Mouse (Mus musculus) kidney, adult 2 months (tissue): ENCODE data around the gene Tfdp1. TPM values are rescaled to one million over a fixed set of nuclear protein-coding genes. Genes with fewer than 3 reads are reported as not detected.

Experiments
- DNase-seq: peaks from one replicate; pipeline ENCODE4 v3.0.0; 2021
- H3K27ac ChIP-seq: fragments of 200-500 bp; 2 replicates; pipeline ENCODE4 v1.5.1; 2012; ENCODE audit warnings: low read depth, low read length, control low read depth, inconsistent platforms; ENCODE audit not compliant: insufficient read depth
- H3K27me3 ChIP-seq: fragments of 200-500 bp; replicated peaks from 2 replicates; pipeline ENCODE4 v1.6.1; 2012; ENCODE audit warnings: mild to moderate bottlenecking, moderate library complexity, low read length, inconsistent platforms; ENCODE audit not compliant: control insufficient read depth, insufficient read depth
- H3K36me3 ChIP-seq: fragments of 200-500 bp; 2 replicates; pipeline ENCODE4 v1.6.1; 2012; ENCODE audit warnings: mild to moderate bottlenecking, moderate library complexity, low read length, inconsistent platforms; ENCODE audit not compliant: control insufficient read depth, insufficient read depth
- H3K4me1 ChIP-seq: fragments of 200-500 bp; 2 replicates; pipeline ENCODE4 v1.6.1; 2011; ENCODE audit warnings: low read length; ENCODE audit not compliant: control insufficient read depth, insufficient read depth
- H3K4me3 ChIP-seq: fragments of 200-500 bp; 2 replicates; pipeline ENCODE4 v1.5.1; 2011; ENCODE audit warnings: mild to moderate bottlenecking, low read depth, low read length, control low read depth; ENCODE audit not compliant: insufficient read depth
- CTCF ChIP-seq: fragments of 200-500 bp; conservative IDR thresholded peaks from 2 replicates; pipeline ENCODE4 v1.5.1; 2011; ENCODE audit warnings: low read depth, mild to moderate bottlenecking, control low read depth, low read length, moderate library complexity, mixed read lengths; ENCODE audit not compliant: insufficient read depth, insufficient read length
- POLR2A ChIP-seq: fragments of 200-500 bp; IDR thresholded peaks from one replicate; pipeline ENCODE4 v1.6.1; 2011; ENCODE audit warnings: low read depth, low read length, control low read depth
- WGBS: fragments of 180-500 bp; shearing (Covaris S2); methylation state at CpG from one replicate; pipeline ENCODE4 v1.1.7; 2018; 5-methylcytosine and 5-hydroxymethylcytosine counted together
- polyA plus RNA-seq: library from polyadenylated mRNA; depleted of rRNA; stranded (reverse); fragments of >200 nt; gene quantifications from 2 replicates; pipeline ENCODE4 v1.2.3, GENCODE M21; 2012

Gene Tfdp1
- polyA plus RNA-seq, 1 experiment, result 26.6 TPM

DNA sequence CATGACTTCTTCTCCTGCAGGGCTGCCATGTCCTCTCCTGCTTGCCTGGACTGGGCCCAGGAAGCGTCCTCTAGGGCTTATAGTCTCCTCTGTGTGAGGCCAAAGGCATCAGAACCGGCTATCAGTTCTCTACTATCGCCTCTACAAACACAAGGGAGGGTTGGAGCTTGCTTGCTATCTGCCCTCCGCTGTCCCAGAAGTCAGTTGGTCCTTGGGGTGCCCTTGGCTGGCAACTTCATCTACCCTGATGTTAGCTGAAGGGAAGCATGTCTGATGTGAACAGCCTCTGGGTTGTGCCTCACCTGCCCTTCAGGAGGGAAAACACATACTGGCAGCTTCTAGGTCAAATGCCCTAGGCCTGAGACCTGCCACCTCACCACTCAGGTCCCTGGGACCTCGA lies 58.2 kb downstream of the Tfdp1 start, which contains the start of gene Atp4b:
Gene Atp4b (minus strand): TSS at position 101 of the 400 bp plus-strand sequence.
- H3K36me3 ChIP-seq, result no peaks in the 10 kb centered on the region
- 86% methylated on average over 5 of the region's 5 CpGs for WGBS

DNA sequence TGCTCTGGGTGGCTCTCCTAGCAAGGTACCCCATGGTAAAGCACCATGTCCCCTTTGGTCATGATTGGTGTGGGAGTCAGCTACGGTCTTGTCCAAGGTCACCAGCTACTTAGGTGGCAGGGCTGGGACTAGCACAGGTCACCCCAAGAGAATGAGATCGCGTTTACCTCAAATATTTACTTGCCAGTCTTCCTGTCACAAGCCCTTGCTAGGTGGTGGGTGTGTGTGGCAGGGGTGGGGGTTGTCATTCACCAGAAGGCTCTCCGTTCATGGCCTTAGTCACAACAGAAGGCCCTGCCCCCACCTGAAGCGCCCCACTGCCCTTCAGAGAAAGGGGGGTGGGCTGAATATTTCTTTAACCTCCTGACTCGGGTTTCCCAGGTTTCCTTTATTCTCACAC lies 65.0 kb downstream of the Tfdp1 start:
- TF ChIP-seq CTCF (no peak), POLR2A (no peak)
- Histone ChIP-seq H3K4me1 (no peaks in the 10 kb centered on the region), H3K4me3 (no peak overlapping the region), H3K27me3 (no peaks in the 10 kb centered on the region), H3K36me3 (no peaks in the 10 kb centered on the region), H3K27ac (no peak overlapping the region)
- WGBS, result 54% methylated on average over 6 of the region's 6 CpGs
- no peak for DNase-seq

More for the DNA sequence above, 58.2 kb downstream of the Tfdp1 start, which contains the start of gene Atp4b:
- Histone ChIP-seq H3K4me1 (no peaks in the 10 kb centered on the region), H3K27me3 (no peaks in the 10 kb centered on the region), H3K4me3 (no peak within 1 kb of the TSS), H3K27ac (no peak within 1 kb of the TSS)
- DNase-seq, result no peak
- TF ChIP-seq POLR2A (no peak), CTCF (no peak)

DNA sequence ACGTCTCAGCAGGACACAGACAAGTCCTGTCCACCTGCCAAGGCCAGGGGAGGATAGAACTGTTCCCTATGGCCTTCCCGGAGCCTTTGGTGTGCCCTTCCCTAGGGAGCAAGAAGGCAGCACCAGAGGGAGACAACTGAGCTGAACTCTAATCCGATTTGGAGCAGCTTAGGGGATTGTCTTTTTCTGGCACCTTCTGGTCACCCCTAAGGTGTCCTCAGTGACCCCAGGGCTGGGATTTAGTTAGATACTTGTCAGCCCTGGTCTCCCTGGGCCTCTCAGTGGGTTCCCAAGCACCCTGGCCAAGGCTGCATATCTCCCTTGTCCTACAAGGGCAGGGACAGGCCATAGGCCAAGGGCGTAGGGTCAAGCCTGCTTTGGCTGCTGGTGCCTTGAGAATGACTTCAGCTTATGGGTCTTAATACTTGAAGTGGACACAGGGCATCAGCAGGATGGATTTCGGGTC lies 66.1 kb downstream of the Tfdp1 start, which contains the start of gene Grk1:
Gene Grk1 (plus strand): TSS at position 416 of the 466 bp plus-strand sequence.
- no peaks in the 10 kb centered on the region for H3K36me3 ChIP-seq
- H3K27me3 ChIP-seq, result no peaks in the 10 kb centered on the region
- no peak for DNase-seq
- 87% methylated on average over 5 of the region's 5 CpGs for WGBS
- H3K4me1 ChIP-seq, result no peaks in the 10 kb centered on the region
- H3K4me3 ChIP-seq, result no peak within 1 kb of the TSS
- H3K27ac ChIP-seq, result no peak within 1 kb of the TSS
- TF ChIP-seq CTCF, result no peak
- TF ChIP-seq POLR2A, result no peak

DNA sequence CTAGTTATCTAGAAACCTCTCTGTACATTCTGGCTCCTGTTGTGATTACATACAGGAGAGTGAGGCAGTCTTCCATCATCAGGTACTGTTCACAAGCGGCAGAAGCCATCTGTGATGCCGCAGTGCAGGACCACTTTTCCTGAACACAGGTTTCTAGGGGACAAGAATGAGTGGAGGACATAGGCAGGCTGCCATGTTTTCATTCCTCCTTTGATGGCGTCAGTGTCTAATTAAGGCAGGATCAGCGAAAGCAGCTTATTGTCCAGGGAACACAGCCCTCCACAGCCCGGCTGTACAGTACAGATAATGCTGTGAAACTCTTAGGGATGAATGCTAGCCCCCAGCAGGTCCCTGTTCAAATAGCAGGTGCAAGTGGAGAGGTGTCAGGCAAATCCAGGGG lies 67.5 kb downstream of the Tfdp1 start:
- 84% methylated on average over 5 of the region's 5 CpGs for WGBS

DNA sequence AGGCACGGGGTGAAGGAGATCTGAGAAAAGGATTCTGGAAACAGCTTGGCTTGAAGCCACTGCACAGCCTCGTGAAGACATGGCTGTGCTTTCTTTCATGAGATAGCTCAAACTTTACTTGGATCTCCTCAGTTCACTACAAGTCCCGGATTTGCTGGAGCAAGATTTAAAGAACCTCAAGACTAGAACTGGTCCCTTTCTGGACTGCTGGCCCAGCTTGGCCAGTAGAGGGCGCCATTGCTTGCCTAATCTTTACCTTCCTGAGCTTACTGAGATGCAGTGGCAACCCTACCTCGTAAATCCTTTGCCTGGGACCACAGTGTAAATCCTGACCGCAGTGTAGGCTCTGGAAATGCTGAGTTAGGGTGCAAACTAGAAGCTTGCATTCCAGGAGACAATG lies 73.0 kb downstream of the Tfdp1 start:
- peak; percentile 57 for DNase-seq
- Histone ChIP-seq H3K27me3 (no peaks in the 10 kb centered on the region), H3K27ac (no peak overlapping the region), H3K36me3 (no peaks in the 10 kb centered on the region), H3K4me1 (no peaks in the 10 kb centered on the region), H3K4me3 (no peak overlapping the region)
- WGBS, result 20% methylated on average over 6 of the region's 6 CpGs
- TF ChIP-seq CTCF (peak; percentile 85), POLR2A (no peak)

More for the DNA sequence above, 67.5 kb downstream of the Tfdp1 start:
- Histone ChIP-seq H3K4me1 (no peaks in the 10 kb centered on the region), H3K36me3 (no peaks in the 10 kb centered on the region), H3K27me3 (no peaks in the 10 kb centered on the region), H3K27ac (no peak overlapping the region), H3K4me3 (no peak overlapping the region)
- TF ChIP-seq CTCF (no peak), POLR2A (no peak)
- no peak for DNase-seq

DNA sequence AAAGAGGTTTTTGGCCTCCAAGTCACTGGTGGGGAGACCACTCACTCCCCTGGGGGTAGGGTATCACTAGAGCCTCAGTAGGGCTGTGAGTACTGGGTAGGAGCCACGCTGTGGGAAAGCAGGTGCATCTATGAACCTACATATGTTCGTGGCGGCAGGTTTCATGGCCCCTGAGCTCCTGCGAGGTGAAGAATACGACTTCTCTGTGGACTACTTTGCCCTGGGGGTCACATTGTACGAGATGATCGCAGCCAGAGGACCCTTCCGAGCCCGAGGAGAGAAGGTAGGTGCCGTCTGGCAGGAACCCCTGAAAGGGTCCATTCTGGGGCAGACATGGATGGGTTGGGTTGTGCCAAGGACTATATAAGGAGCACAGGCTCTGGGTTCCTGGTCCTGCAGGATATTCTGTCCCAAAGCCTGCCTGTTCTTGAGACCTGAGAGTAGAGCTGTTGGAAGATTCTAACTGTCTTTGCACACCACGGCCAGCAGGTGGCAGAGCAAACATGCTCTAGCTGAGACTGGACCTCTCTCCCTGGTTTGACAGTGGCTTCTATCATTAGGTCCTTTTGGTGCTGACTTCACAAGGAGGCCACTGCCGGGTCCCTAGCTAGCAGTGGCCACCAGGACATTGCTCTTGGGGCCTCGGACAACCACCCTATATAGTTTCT lies 74.5 kb downstream of the Tfdp1 start:
- Histone ChIP-seq H3K4me1 (no peaks in the 10 kb centered on the region), H3K27ac (no peak overlapping the region), H3K27me3 (no peaks in the 10 kb centered on the region), H3K4me3 (no peak overlapping the region), H3K36me3 (no peaks in the 10 kb centered on the region)
- peak; percentile 91 for TF ChIP-seq CTCF
- TF ChIP-seq POLR2A, result no peak
- WGBS, result 62% methylated on average over 13 of the region's 13 CpGs
- DNase-seq, result peak; percentile 58

DNA sequence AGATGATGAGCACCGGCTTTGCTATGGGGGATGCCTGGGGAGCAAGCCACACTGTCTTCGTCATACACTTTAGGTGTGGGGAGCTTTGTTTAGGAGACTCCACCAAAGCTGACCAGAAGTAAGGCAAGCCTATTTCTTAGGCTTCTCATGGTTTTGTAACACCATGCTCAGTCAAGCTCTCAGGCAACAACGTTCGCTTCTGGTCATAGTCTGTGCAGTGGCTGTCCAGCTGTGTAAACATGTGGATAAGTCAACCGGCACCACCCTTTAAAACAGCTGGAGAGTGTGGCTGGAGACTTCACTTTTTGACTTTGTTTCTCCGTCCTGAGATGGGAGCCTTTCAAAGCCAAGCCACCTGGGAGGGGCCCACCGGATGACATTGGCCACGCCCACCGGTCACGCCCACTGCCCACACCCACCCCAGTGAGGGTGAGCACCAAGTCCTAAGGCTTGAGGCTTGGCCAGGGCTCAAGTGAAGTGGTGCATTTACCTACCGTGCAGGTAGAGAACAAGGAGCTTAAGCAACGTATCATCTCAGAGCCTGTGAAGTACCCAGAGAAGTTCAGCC lies 75.4 kb downstream of the Tfdp1 start:
- Histone ChIP-seq H3K27ac (no peak overlapping the region), H3K4me3 (no peak overlapping the region), H3K27me3 (no peaks in the 10 kb centered on the region), H3K36me3 (no peaks in the 10 kb centered on the region), H3K4me1 (no peaks in the 10 kb centered on the region)
- 33% methylated on average over 12 of the region's 12 CpGs for WGBS
- TF ChIP-seq CTCF (no peak), POLR2A (no peak)
- no peak for DNase-seq
